Mouse (Mus musculus): Measurements from ENCODE around the gene Tmc6. TPM values are rescaled to one million over a fixed set of nuclear protein-coding genes. Genes with fewer than 3 reads are reported as not detected.

The Tmc6 gene
- total RNA-seq, 4 experiments from 2014 or later: 10.2 to 12.3 (median 11.4) TPM

Other genes with a start within 250 kb of the Tmc6 start
- 10 to 100 TPM; 54.0 to 61.3 (median 57.8) TPM for gene Tnrc6c, start 127.9 kb downstream of the Tmc6 start, total RNA-seq (2022)
- gene Tmc8, start 122 bp downstream of the Tmc6 start, total RNA-seq (2022): 1 to 10 TPM in 2 of 4 experiments, under 1 TPM in 2; 0.50 to 1.3 (median 0.83) TPM
- under 1 TPM in 1 of 4 experiments, not detected in 3; 0.34 TPM for gene 6030468B19Rik, start 15.5 kb upstream of the Tmc6 start, total RNA-seq (2022)
- gene Gm20708, start 27.5 kb upstream of the Tmc6 start, total RNA-seq (2022): 1 to 10 TPM in 3 of 4 experiments, under 1 TPM in 1; 0.91 to 3.0 (median 1.8) TPM
- 10 to 100 TPM; 12.2 to 23.8 (median 17.1) TPM for gene Syngr2, start 27.5 kb upstream of the Tmc6 start, total RNA-seq (2022)
- gene Afmid, start 43.7 kb upstream of the Tmc6 start, total RNA-seq (2022): 1 to 10 TPM; 4.2 to 9.0 (median 7.1) TPM
- 1 to 10 TPM in 3 of 4 experiments, under 1 TPM in 1; 0.52 to 1.7 (median 1.2) TPM for gene Tk1, start 43.9 kb upstream of the Tmc6 start, total RNA-seq (2022)
- 1 to 10 TPM in 1 of 4 experiments, under 1 TPM in 3; 0.14 to 1.3 (median 0.72) TPM for gene Birc5, start 67.1 kb upstream of the Tmc6 start, total RNA-seq (2022)
- under 1 TPM in 2 of 4 experiments, not detected in 2; 0.21 to 0.37 TPM for gene Tmem235, start 78.6 kb upstream of the Tmc6 start, total RNA-seq (2022)
- 1 to 10 TPM; 3.6 to 9.2 (median 5.8) TPM for gene Tha1, start 91.3 kb upstream of the Tmc6 start, total RNA-seq (2022)
- 1 to 10 TPM; 3.1 to 7.5 (median 3.6) TPM for gene Socs3, start 187.8 kb upstream of the Tmc6 start, total RNA-seq (2022)
- gene Pgs1, start 204.1 kb upstream of the Tmc6 start, total RNA-seq (2022): 10 to 100 TPM; 77.9 to 92.4 (median 82.4) TPM